17 mouse cellular contexts compared by ENCODE assay signal in the genomic region with DNA sequence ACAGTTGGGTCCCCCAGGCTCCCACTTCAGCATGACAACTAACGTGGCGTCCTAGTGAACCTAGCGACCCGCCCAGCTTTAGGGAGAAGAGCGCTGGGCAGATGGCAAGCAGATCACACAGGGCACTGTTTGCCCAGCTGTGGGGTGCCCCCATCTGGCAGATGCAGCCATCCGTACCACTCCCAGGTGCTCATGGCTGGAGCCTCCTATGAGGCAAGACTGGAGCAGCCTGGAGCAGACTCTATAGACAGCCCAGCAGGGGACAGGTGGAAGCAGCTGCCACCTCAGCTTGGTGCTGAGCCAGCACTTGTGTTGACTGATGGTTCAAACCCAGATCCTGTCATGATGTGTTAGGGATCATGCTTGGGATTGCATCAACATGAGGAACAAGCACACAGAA. TPM values are rescaled to one million over a fixed set of nuclear protein-coding genes. Genes with fewer than 3 reads are reported as not detected.
DNase-seq lines count a peak whose midpoint lies in the region; ATAC-seq and TF ChIP-seq lines count a peak whose summit lies in the region.
"Had no signal": no experiment of that assay in that cellular context is flagged by ENCODE, and none has a peak within 500 bp of the region (broad histone marks: within the 10 kb centered on the region; RNA-seq: fewer than 3 reads in every experiment).

No protein-coding gene starts in this region.

- WGBS in forebrain, embryonic 16.5 days = 79% methylated on average over 6 of the region's 6 CpGs
- 79% methylated on average over 6 of the region's 6 CpGs for WGBS in forebrain, embryonic 13.5 days
- 75% methylated on average over 6 of the region's 6 CpGs for WGBS in intestine, postnatal 0 days

- H3K4me2 ChIP-seq in forebrain, embryonic 16.5 days (ENCODE audit: low read length) = no peak overlapping the region
- H3K4me2 ChIP-seq in forebrain, embryonic 13.5 days = no peak overlapping the region
- no peak overlapping the region for H3K4me2 ChIP-seq in intestine, postnatal 0 days (replicated peaks; ENCODE audit: low read depth)
- H3K4me2 ChIP-seq: heart, embryonic 13.5 days had no signal

- H3K4me1 ChIP-seq in forebrain, embryonic 16.5 days (replicated peaks; ENCODE audit: control insufficient read depth, insufficient read depth, low read length) = 0 out of 2 replicates have a peak, but pooled peaks cover 2% of the 10 kb centered on the region
- 0 out of 2 replicates have a peak, but pooled peaks cover 5% of the 10 kb centered on the region for H3K4me1 ChIP-seq in forebrain, embryonic 13.5 days
- H3K4me1 ChIP-seq in intestine, postnatal 0 days (replicated peaks; ENCODE audit: control insufficient read depth, insufficient read depth, low read length) = no peaks in the 10 kb centered on the region

- intact Hi-C loops in left cerebral cortex, postnatal 4 days (cut with DNase I) = no loop called here
- intact Hi-C loops in left cerebral cortex, postnatal 36 days (cut with DNase I) = no loop called here

- DNase-seq in left cerebral cortex, postnatal 4 days = peak; percentile 89
- DNase-seq in left cerebral cortex, postnatal 36 days (ENCODE audit: low spot score in 2 of 2) = no peak
- DNase-seq in frontal cortex, postnatal 36 days (ENCODE audit: low spot score in 2 of 2) = no peak
- DNase-seq in right cerebral cortex, postnatal 36 days (ENCODE audit: low spot score in 2 of 2) = no peak
- DNase-seq: B cell, adult 2 months; cerebellum, adult 18-20 months; liver; right cerebral cortex, postnatal 4 days; thymus, postnatal 4 days had no signal

- H3K36me3 ChIP-seq in forebrain, embryonic 16.5 days (ENCODE audit: control insufficient read depth, insufficient read depth) = peaks cover 9% of the 10 kb centered on the region; the same call in 1 of the 2 replicates
- H3K36me3 ChIP-seq in forebrain, embryonic 13.5 days (ENCODE audit: poor library complexity, severe bottlenecking) = peaks cover 90% of the 10 kb centered on the region
- H3K36me3 ChIP-seq in intestine, postnatal 0 days (ENCODE audit: control insufficient read depth, insufficient read depth) = no peaks in the 10 kb centered on the region
- H3K36me3 ChIP-seq: heart, embryonic 13.5 days had no signal

- H3K27ac ChIP-seq in forebrain, embryonic 16.5 days (ENCODE audit: low read length) = no peak overlapping the region
- H3K27ac ChIP-seq in forebrain, embryonic 13.5 days = no peak overlapping the region
- no peak overlapping the region for H3K27ac ChIP-seq in intestine, postnatal 0 days (ENCODE audit: low read depth, low read length)
- H3K27ac ChIP-seq: heart, embryonic 13.5 days; kidney, postnatal 0 days had no signal

- H3K9me3 ChIP-seq in forebrain, embryonic 16.5 days (ENCODE audit: control insufficient read depth, low read length) = no peaks in the 10 kb centered on the region
- no peaks in the 10 kb centered on the region for H3K9me3 ChIP-seq in forebrain, embryonic 13.5 days (replicated peaks)
- H3K9me3 ChIP-seq in intestine, postnatal 0 days (ENCODE audit: control insufficient read depth) = no peaks in the 10 kb centered on the region
- H3K9me3 ChIP-seq: heart, embryonic 13.5 days had no signal

- H3K4me3 ChIP-seq in forebrain, embryonic 16.5 days (replicated peaks; ENCODE audit: low read length) = no peak overlapping the region
- no peak overlapping the region for H3K4me3 ChIP-seq in forebrain, embryonic 13.5 days
- H3K4me3 ChIP-seq in intestine, postnatal 0 days (ENCODE audit: low read depth, low read length) = no peak overlapping the region
- H3K4me3 ChIP-seq: heart, embryonic 13.5 days had no signal

- H3K27me3 ChIP-seq in forebrain, embryonic 16.5 days (replicated peaks; ENCODE audit: control insufficient read depth, insufficient read depth, low read length) = no peaks in the 10 kb centered on the region
- H3K27me3 ChIP-seq in forebrain, embryonic 13.5 days = no peaks in the 10 kb centered on the region
- H3K27me3 ChIP-seq in intestine, postnatal 0 days (replicated peaks; ENCODE audit: control insufficient read depth, insufficient read depth, low read length) = no peaks in the 10 kb centered on the region

- 0 out of 2 replicates have a peak, but pooled peaks have one; percentile 26 for ATAC-seq in forebrain, embryonic 16.5 days
- no peak for ATAC-seq in forebrain, embryonic 13.5 days
- ATAC-seq in common myeloid progenitor, adult 5-6 weeks (replicated peaks; ENCODE audit: low read depth, poor library complexity, severe bottlenecking) = 0 out of 2 replicates have a peak, but pooled peaks have one; percentile 18
- no peak for ATAC-seq in intestine, postnatal 0 days
- ATAC-seq: midbrain, embryonic 16.5 days had no signal

- peak; percentile 23; the same call in 1 of the 2 replicates for TF ChIP-seq CTCF in intestine, postnatal 0 days (IDR thresholded peaks at IDR 0.05; ENCODE audit: low read depth)

- no peak overlapping the region for H3K9ac ChIP-seq in forebrain, embryonic 16.5 days (replicated peaks; ENCODE audit: low read depth, low read length)
- H3K9ac ChIP-seq in forebrain, embryonic 13.5 days = no peak overlapping the region
- H3K9ac ChIP-seq in intestine, postnatal 0 days (ENCODE audit: low read depth, low read length) = no peak overlapping the region
- H3K9ac ChIP-seq: heart, embryonic 13.5 days had no signal

RNA-seq across cellular contexts. Expression of a gene that starts 33.9 kb away (rescaled TPM):
- 52.5 and 55.9 TPM in 2 replicates for polyA plus RNA-seq in forebrain, embryonic 16.5 days (2015; fragmentation: Nextera tagmentation; extraction: Ambion mirVana)
- 47.5 and 55.1 TPM in 2 replicates for polyA plus RNA-seq in forebrain, embryonic 13.5 days (2015; fragmentation: Nextera tagmentation; extraction: Ambion mirVana)
- 10 to 100 TPM; 21.8 to 24.4 TPM for total RNA-seq in left cerebral cortex, postnatal 4 days (2021)
- total RNA-seq in left cerebral cortex, postnatal 36 days (2021) = 10 to 100 TPM; 18.5 to 19.3 TPM
- total RNA-seq in common myeloid progenitor, adult 5-6 weeks (2017) = 16.2 and 23.6 TPM in 2 replicates
- 20.7 and 21.4 TPM in 2 replicates for polyA plus RNA-seq in intestine, postnatal 0 days (2015; fragmentation: Nextera tagmentation; extraction: Ambion mirVana)

RNA-seq across cellular contexts. Expression of a gene that starts 56.5 kb away (rescaled TPM):
- 63.6 and 77.9 TPM in 2 replicates for polyA plus RNA-seq in forebrain, embryonic 16.5 days (2015; fragmentation: Nextera tagmentation; extraction: Ambion mirVana)
- 38.5 TPM in 2 replicates for polyA plus RNA-seq in forebrain, embryonic 13.5 days (2015; fragmentation: Nextera tagmentation; extraction: Ambion mirVana)
- 100 to 1,000 TPM; 331 to 380 TPM for total RNA-seq in left cerebral cortex, postnatal 4 days (2021)
- 100 to 1,000 TPM; 607 to 644 TPM for total RNA-seq in left cerebral cortex, postnatal 36 days (2021)
- total RNA-seq in common myeloid progenitor, adult 5-6 weeks (2017) = 0.82 and 2.1 TPM in 2 replicates
- polyA plus RNA-seq in intestine, postnatal 0 days (2015; fragmentation: Nextera tagmentation; extraction: Ambion mirVana) = 3.7 and 4.3 TPM in 2 replicates
- total RNA-seq: MEL had no signal

Comparison
In these comparisons a context has a peak if more than half of its experiments do, and no peak if none do; other contexts are left out.
1. ATAC-seq: peak in forebrain, embryonic 16.5 days (single experiment) and common myeloid progenitor, adult 5-6 weeks (single experiment); none in forebrain, embryonic 13.5 days (single experiment) and intestine, postnatal 0 days (single experiment).
2. RNA of a gene that starts 56.5 kb away (total RNA-seq): 607 to 644 TPM in left cerebral cortex, postnatal 36 days and 331 to 380 TPM in left cerebral cortex, postnatal 4 days; 0.82 to 2.1 TPM in common myeloid progenitor, adult 5-6 weeks; every median in the first group is over 100 times any median in the second.